Mouse (Mus musculus) neural tube, embryonic 12.5 days (tissue): ENCODE data around the gene Agap1. TPM values are rescaled to one million over a fixed set of nuclear protein-coding genes. Genes with fewer than 3 reads are reported as not detected.

Experiments
- ATAC-seq: fragments of 200-750 bp; cut with Nextera tagmentation; 2 replicates; pipeline ENCODE4 v1.8.0; 2017; ENCODE audit warnings: low read depth, mild to moderate bottlenecking, moderate TSS enrichment, moderate library complexity; ENCODE audit not compliant: low FRiP score
- H3K27ac ChIP-seq: fragments of 300-500 bp; sonication (generic); 2 replicates; pipeline ENCODE4 v1.5.1; 2016
- H3K27me3 ChIP-seq: fragments of 300-500 bp; sonication (generic); replicated peaks from 2 replicates; pipeline ENCODE4 v1.6.1; 2016; ENCODE audit warnings: mild to moderate bottlenecking
- H3K36me3 ChIP-seq: fragments of 300-500 bp; sonication (generic); 2 replicates; pipeline ENCODE4 v1.6.1; 2016; ENCODE audit warnings: mild to moderate bottlenecking
- H3K4me1 ChIP-seq: fragments of 300-500 bp; sonication (generic); 2 replicates; pipeline ENCODE4 v1.6.1; 2016
- H3K4me2 ChIP-seq: fragments of 300-500 bp; sonication (generic); replicated peaks from 2 replicates; pipeline ENCODE4 v1.6.1; 2016; ENCODE audit warnings: mild to moderate bottlenecking
- H3K4me3 ChIP-seq: fragments of 300-500 bp; sonication (generic); 2 replicates; pipeline ENCODE4 v1.5.1; 2016
- H3K9ac ChIP-seq: fragments of 300-500 bp; sonication (generic); 2 replicates; pipeline ENCODE4 v1.6.1; 2016; ENCODE audit warnings: mild to moderate bottlenecking
- H3K9me3 ChIP-seq: fragments of 300-500 bp; sonication (generic); 2 replicates; pipeline ENCODE4 v1.6.1; 2016; ENCODE audit warnings: mild to moderate bottlenecking
- WGBS: fragments of 180-500 bp; shearing (Covaris S2); methylation state at CpG from one replicate; pipeline ENCODE4 v1.1.7; 2016; 5-methylcytosine and 5-hydroxymethylcytosine counted together
- polyA plus RNA-seq: library from polyadenylated mRNA; unstranded; fragments of >200 nt; fragmentation: Nextera tagmentation; extraction: Ambion mirVana; gene quantifications from 2 replicates; pipeline ENCODE4 v1.2.1, GENCODE M21; 2016

The Agap1 gene
- polyA plus RNA-seq, 1 experiment from 2014 or later: 76.1 TPM

GRCm38 (mm10) chr1:89746171-89746570, 291.6 kb downstream of the Agap1 start:
- Histone ChIP-seq H3K9ac (no peak overlapping the region), H3K9me3 (no peaks in the 10 kb centered on the region), H3K4me1 (peaks cover 22% of the 10 kb centered on the region), H3K27ac (no peak overlapping the region), H3K27me3 (0 out of 2 replicates have a peak, but pooled peaks cover 4% of the 10 kb centered on the region), H3K36me3 (peaks cover 21% of the 10 kb centered on the region), H3K4me3 (no peak overlapping the region), H3K4me2 (no peak overlapping the region)
- 76% methylated on average over 3 of the region's 3 CpGs for WGBS
- no peak for ATAC-seq

- H3K4me1 ChIP-seq: peaks cover 34% of the 10 kb centered on the region
- H3K27me3 ChIP-seq: peaks cover 8% of the 10 kb centered on the region; the same call in 1 of the 2 replicates
- peak overlapping the region; percentile 48 for H3K4me2 ChIP-seq
- no peak overlapping the region for H3K9ac ChIP-seq
- H3K9me3 ChIP-seq: no peaks in the 10 kb centered on the region
- H3K36me3 ChIP-seq: peaks cover 9% of the 10 kb centered on the region
- no peak for ATAC-seq
- H3K27ac ChIP-seq: no peak overlapping the region
- no peak overlapping the region for H3K4me3 ChIP-seq
Observed at GRCm38 (mm10) chr1:89749666-89750065, 295.1 kb downstream of the Agap1 start.

DNA sequence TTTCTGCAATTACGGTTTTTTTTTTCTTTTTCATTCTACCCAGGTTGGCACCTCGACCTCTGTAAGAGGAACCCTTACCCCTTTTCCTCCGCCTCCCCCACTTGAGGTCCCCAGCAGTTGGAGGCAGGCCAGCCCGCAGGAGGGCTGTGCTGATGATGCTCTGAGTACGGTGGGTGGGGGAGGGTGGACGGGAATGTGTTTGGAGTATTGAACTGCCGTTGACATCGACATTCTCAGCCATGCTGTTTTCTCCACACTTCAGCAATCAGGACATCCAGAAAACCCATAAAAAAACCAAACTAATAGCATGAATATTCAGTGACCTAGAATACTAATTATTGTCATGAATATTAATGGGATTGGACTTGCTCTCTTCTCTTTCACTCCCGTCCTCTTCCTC, 295.9 kb downstream of the Agap1 start:
- H3K36me3 ChIP-seq: peaks cover under 1% of the 10 kb centered on the region; the same call in 1 of the 2 replicates
- no peak overlapping the region for H3K27ac ChIP-seq
- no peak overlapping the region for H3K4me3 ChIP-seq
- peak; percentile 85 for ATAC-seq
- H3K27me3 ChIP-seq: peaks cover 8% of the 10 kb centered on the region; the same call in 1 of the 2 replicates
- peak overlapping the region; percentile 48 for H3K4me2 ChIP-seq
- H3K9ac ChIP-seq: no peak overlapping the region
- H3K4me1 ChIP-seq: peaks cover 42% of the 10 kb centered on the region
- H3K9me3 ChIP-seq: no peaks in the 10 kb centered on the region
- WGBS: 4% methylated on average over 9 of the region's 9 CpGs

DNA sequence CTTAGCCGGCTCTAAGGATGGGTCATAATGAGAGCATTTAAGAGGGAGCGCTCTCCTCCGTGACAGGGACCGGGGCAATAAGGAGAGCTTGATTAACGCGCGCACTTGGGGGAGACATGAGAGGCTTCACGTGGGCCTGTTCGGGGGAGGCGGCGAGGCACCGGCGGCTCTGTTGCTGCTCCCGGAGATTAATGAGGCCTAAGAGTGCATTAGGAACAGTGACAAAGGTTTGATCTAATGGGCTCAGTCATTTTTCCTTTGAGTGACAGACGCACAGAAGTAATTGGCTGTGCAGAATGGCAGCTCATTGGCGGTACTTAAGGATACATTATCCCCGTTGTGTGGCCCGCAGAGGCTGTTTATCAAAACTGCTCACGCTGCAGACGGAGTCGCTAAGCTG, 296.3 kb downstream of the Agap1 start:
- ATAC-seq: peak; percentile 92

DNA sequence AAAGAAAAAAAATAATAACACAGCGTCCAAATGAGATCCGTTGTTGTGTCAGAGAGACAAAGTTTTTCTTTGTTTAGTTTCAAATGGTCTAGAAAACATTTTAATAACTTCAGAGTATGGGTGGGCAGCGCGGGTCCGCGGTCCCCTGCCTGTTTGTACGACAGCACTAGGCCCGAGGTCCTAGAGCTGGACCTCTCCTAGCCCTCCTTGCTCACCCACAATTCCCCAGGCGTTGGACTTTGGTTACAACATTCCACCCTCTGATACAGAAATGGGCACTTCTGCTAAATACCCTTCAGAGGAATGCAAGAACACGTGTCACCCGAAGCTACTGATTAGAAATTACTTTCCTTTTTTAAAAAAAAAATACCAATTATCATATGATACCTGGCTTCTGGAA, 296.7 kb downstream of the Agap1 start:
- H3K27ac ChIP-seq: no peak overlapping the region
- no peaks in the 10 kb centered on the region for H3K9me3 ChIP-seq
- peaks cover 5% of the 10 kb centered on the region; the same call in 1 of the 2 replicates for H3K27me3 ChIP-seq
- H3K9ac ChIP-seq: no peak overlapping the region
- peaks cover 51% of the 10 kb centered on the region for H3K4me1 ChIP-seq
- no peaks in the 10 kb centered on the region for H3K36me3 ChIP-seq
- WGBS: 42% methylated on average over 11 of the region's 11 CpGs
- H3K4me3 ChIP-seq: no peak overlapping the region
- ATAC-seq: peak; percentile 27; the same call in 1 of the 2 replicates
- peak overlapping the region; percentile 48 for H3K4me2 ChIP-seq

More for the DNA sequence above, 296.3 kb downstream of the Agap1 start:
- Histone ChIP-seq H3K27ac (no peak overlapping the region), H3K27me3 (peaks cover 5% of the 10 kb centered on the region; the same call in 1 of the 2 replicates), H3K36me3 (no peaks in the 10 kb centered on the region), H3K9me3 (no peaks in the 10 kb centered on the region), H3K9ac (no peak overlapping the region), H3K4me3 (no peak overlapping the region), H3K4me1 (peaks cover 47% of the 10 kb centered on the region), H3K4me2 (peak overlapping the region; percentile 48)
- 7% methylated on average over 21 of the region's 21 CpGs for WGBS

GRCm38 (mm10) chr1:89752659-89753058, 298.1 kb downstream of the Agap1 start:
- H3K4me3 ChIP-seq: no peak overlapping the region
- H3K4me2 ChIP-seq: no peak overlapping the region
- H3K9ac ChIP-seq: no peak overlapping the region
- H3K27me3 ChIP-seq: peaks cover 5% of the 10 kb centered on the region; the same call in 1 of the 2 replicates
- WGBS: over 99% methylated on average over 3 of the region's 3 CpGs
- ATAC-seq: no peak
- H3K9me3 ChIP-seq: no peaks in the 10 kb centered on the region
- no peaks in the 10 kb centered on the region for H3K36me3 ChIP-seq
- peaks cover 56% of the 10 kb centered on the region for H3K4me1 ChIP-seq
- H3K27ac ChIP-seq: no peak overlapping the region

- Histone ChIP-seq H3K36me3 (no peaks in the 10 kb centered on the region), H3K9me3 (no peaks in the 10 kb centered on the region), H3K4me3 (no peak overlapping the region), H3K9ac (no peak overlapping the region), H3K4me1 (peaks cover 42% of the 10 kb centered on the region), H3K27me3 (peaks cover 5% of the 10 kb centered on the region; the same call in 1 of the 2 replicates), H3K27ac (no peak overlapping the region), H3K4me2 (no peak overlapping the region)
- WGBS: 22% methylated on average over 12 of the region's 12 CpGs
- ATAC-seq: no peak
Observed at GRCm38 (mm10) chr1:89755358-89755757, 300.8 kb downstream of the Agap1 start.

- Histone ChIP-seq H3K9ac (no peak overlapping the region), H3K4me2 (no peak overlapping the region), H3K36me3 (no peaks in the 10 kb centered on the region), H3K4me1 (peaks cover 32% of the 10 kb centered on the region), H3K27me3 (peaks cover 5% of the 10 kb centered on the region; the same call in 1 of the 2 replicates), H3K9me3 (no peaks in the 10 kb centered on the region), H3K27ac (no peak overlapping the region), H3K4me3 (no peak overlapping the region)
- no peak for ATAC-seq
- 15% methylated on average over 8 of the region's 8 CpGs for WGBS
Observed at GRCm38 (mm10) chr1:89756387-89756786, 301.8 kb downstream of the Agap1 start.

DNA sequence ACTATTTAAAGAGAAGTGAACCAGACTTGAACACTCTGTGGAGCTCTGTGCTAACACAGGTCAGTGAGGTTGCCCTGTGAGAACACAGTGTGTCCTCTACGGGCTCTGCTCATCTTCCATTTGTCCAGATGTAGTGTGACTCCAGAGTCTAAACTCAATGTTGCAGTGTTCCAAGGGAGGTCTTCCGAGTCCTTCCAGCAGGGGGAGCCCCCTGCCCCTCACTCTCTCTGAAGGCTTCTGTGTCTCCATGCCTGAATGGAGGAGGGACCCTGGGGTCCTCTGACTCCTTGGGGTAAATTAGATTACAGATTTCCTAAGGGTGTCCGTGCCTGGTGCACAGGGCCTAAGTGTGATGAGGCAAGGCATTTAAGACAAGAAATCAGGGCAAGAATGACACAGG, 302.9 kb downstream of the Agap1 start:
- Histone ChIP-seq H3K9me3 (no peaks in the 10 kb centered on the region), H3K4me3 (no peak overlapping the region), H3K4me2 (no peak overlapping the region), H3K27ac (no peak overlapping the region), H3K4me1 (peaks cover 31% of the 10 kb centered on the region), H3K9ac (no peak overlapping the region), H3K27me3 (peaks cover 5% of the 10 kb centered on the region; the same call in 1 of the 2 replicates), H3K36me3 (peaks cover under 1% of the 10 kb centered on the region)
- ATAC-seq: no peak
- WGBS: 43% methylated on average over 3 of the region's 3 CpGs

GRCm38 (mm10) chr1:89763912-89764311, 309.3 kb downstream of the Agap1 start:
- no peak overlapping the region for H3K4me3 ChIP-seq
- no peak overlapping the region for H3K27ac ChIP-seq
- H3K4me2 ChIP-seq: no peak overlapping the region
- 7% methylated on average over 3 of the region's 3 CpGs for WGBS
- peaks cover 10% of the 10 kb centered on the region for H3K36me3 ChIP-seq
- H3K27me3 ChIP-seq: no peaks in the 10 kb centered on the region
- peaks cover 28% of the 10 kb centered on the region for H3K4me1 ChIP-seq
- ATAC-seq: no peak; the same call in 1 of the 2 replicates
- H3K9ac ChIP-seq: no peak overlapping the region
- no peaks in the 10 kb centered on the region for H3K9me3 ChIP-seq

DNA sequence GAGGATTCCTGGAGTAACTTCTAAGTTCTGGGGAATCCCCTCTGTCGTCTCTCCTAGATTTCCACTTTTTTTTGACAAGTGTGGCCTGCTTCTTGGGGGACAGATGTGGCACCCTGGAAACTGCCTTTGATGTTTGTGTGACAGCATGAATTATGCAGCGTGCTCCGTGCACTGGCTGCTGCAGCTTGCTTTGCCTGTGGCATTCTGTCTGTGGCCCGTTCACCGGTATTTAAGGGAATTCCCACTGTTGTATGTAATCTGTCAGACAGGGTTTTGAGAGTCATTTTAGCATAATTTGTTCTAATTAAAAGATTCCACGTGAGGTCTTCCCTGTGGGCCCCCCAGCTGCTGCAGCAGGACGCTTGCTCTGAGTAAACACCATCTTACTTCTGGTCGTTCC, 312.3 kb downstream of the Agap1 start:
- no peak for ATAC-seq
- Histone ChIP-seq H3K9me3 (no peaks in the 10 kb centered on the region), H3K27me3 (no peaks in the 10 kb centered on the region), H3K4me1 (peaks cover 35% of the 10 kb centered on the region), H3K9ac (no peak overlapping the region), H3K4me3 (no peak overlapping the region), H3K36me3 (peaks cover 10% of the 10 kb centered on the region), H3K27ac (no peak overlapping the region), H3K4me2 (no peak overlapping the region)
- 35% methylated on average over 8 of the region's 8 CpGs for WGBS

DNA sequence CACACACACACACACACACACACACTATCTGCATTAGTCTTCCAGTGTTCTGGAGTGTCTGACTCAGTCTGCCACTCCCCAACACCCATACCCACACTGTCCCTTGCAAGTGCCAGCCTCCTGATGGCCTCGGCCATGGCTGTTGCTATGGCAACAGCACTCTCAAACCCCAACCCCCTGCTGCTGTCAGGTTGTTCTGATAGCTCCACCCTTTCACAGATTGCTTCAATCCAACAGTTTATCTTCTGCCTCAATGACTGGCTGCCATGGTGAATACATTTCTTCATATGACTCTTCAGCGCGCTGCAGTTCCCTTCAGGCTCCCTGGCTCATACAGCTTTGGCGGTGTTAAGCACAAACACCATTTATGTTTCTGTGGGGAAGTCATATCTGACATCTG, 315.0 kb downstream of the Agap1 start:
- Histone ChIP-seq H3K27ac (no peak overlapping the region), H3K4me2 (no peak overlapping the region), H3K27me3 (no peaks in the 10 kb centered on the region), H3K9me3 (no peaks in the 10 kb centered on the region), H3K4me3 (no peak overlapping the region), H3K9ac (no peak overlapping the region), H3K36me3 (no peaks in the 10 kb centered on the region; the same call in 1 of the 2 replicates), H3K4me1 (peaks cover 22% of the 10 kb centered on the region)
- 0 out of 2 replicates have a peak, but pooled peaks have one; percentile 17 for ATAC-seq
- WGBS: 55% methylated on average over 4 of the region's 4 CpGs

DNA sequence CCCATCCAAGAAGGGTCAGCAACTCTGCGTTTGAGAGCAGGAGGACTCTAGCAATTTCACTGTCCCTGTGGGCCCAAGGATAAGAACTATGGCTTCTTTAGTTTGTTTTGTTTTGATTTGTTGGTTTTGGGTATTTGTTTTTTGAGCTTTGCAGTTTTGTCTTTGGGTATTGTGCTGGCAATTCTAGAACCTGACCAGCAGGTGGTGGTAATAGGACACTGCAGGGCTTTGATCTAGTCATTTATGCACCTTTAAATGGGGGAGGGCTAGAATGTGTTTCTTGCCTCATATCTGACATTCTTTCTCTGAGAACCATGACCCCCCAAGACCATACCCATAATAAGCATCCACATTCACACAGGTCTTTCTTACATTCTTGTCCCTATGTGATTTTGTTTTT, 315.7 kb downstream of the Agap1 start:
- no peaks in the 10 kb centered on the region for H3K27me3 ChIP-seq
- H3K9me3 ChIP-seq: no peaks in the 10 kb centered on the region
- WGBS: 80% methylated on average over 1 of the region's 1 CpGs
- no peak for ATAC-seq
- H3K9ac ChIP-seq: no peak overlapping the region
- no peak overlapping the region for H3K4me3 ChIP-seq
- H3K27ac ChIP-seq: no peak overlapping the region
- H3K36me3 ChIP-seq: no peaks in the 10 kb centered on the region; the same call in 1 of the 2 replicates
- H3K4me1 ChIP-seq: peaks cover 22% of the 10 kb centered on the region
- H3K4me2 ChIP-seq: no peak overlapping the region
